Mouse (Mus musculus) brain, embryonic 14.5 days (tissue): ENCODE data around the gene 1520401A03Rik.

ENCODE experiments used
- CTCF ChIP-seq: fragments of 200-500 bp; IDR thresholded peaks from 2 replicates; pipeline ENCODE4 v1.5.1; 2012; ENCODE audit warnings: inconsistent platforms, mild to moderate bottlenecking, moderate library complexity, borderline replicate concordance; ENCODE audit not compliant: insufficient read depth, insufficient read length; ENCODE audit errors: extremely low read depth
- POLR2A ChIP-seq: fragments of 200-500 bp; IDR thresholded peaks from 2 replicates; pipeline ENCODE4 v1.6.1; 2012; ENCODE audit warnings: mild to moderate bottlenecking, inconsistent platforms, borderline replicate concordance; ENCODE audit not compliant: poor library complexity, insufficient read depth, insufficient read length, severe bottlenecking; ENCODE audit errors: extremely low read depth

DNA sequence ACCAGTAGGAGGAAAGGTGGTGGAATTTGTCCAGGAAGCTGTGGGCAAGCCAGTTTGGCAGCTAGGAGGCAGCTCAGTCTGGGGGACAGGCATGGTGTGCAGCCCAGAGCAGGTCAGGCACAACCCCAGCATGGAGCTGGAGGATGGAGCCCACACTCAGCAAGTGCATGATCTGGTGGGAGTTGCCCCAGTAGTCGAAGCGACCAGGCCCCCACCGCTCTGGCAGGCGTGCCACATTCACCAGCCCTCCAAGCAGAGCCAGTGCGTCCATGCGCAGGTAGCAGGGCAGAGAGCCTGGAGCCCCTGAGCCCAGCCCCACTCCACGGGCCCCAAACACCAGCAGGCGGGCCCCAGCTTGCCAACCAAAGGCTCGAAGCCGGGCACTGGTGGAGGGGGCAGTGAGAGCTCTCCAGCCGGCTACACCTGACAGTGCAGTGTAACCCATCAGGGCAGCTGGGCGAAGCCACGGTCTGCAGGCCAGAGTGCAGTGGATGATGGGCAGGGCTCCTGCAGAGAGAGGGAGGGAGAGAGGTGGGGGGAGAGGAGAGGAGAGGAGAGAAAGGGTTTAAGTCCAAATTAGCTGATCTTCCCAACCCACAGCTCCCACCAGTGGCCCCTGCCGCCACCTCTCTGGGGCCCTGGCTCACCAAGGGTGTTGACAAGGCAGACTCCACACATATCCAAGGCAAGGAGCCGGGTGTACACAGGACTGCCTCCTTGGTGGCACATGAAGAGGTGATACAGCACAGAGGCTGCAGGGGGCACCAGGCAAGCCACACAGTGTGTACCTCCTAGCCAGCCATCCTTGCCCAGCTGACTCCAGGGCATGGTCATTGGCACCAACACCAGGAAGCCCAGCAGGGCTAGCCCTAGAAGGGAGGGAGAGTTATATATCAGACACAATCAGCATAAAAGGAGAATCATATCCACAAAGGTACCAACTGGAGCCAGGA, 15.2 kb upstream of the 1520401A03Rik start:
- TF ChIP-seq POLR2A (no peak), CTCF (peak; percentile 8; the same call in 1 of the 2 replicates)
